Mouse (Mus musculus) kidney, embryonic 14.5 days (tissue): ENCODE measurements around the gene Ypel2. TPM values are rescaled to one million over a fixed set of nuclear protein-coding genes. Genes with fewer than 3 reads are reported as not detected.

ENCODE experiments used
- ATAC-seq: fragments of 200-750 bp; cut with Nextera tagmentation; 2 replicates; pipeline ENCODE4 v1.8.0; 2017; ENCODE audit warnings: moderate number of reproducible peaks, mild to moderate bottlenecking, moderate TSS enrichment, moderate library complexity; ENCODE audit not compliant: low FRiP score, low TSS enrichment
- H3K27ac ChIP-seq: fragments of 300-500 bp; sonication (generic); 2 replicates; pipeline ENCODE4 v1.5.1; 2014; ENCODE audit warnings: low read depth, mild to moderate bottlenecking, low read length, moderate library complexity, mixed read lengths
- H3K27me3 ChIP-seq: fragments of 300-500 bp; sonication (generic); 2 replicates; pipeline ENCODE4 v1.6.1; 2014; ENCODE audit warnings: mild to moderate bottlenecking, low read length; ENCODE audit not compliant: control insufficient read depth, insufficient read depth
- H3K36me3 ChIP-seq: fragments of 300-500 bp; sonication (generic); 2 replicates; pipeline ENCODE4 v1.6.1; 2014; ENCODE audit warnings: low read length, mixed read lengths; ENCODE audit not compliant: control insufficient read depth, insufficient read depth
- H3K4me1 ChIP-seq: fragments of 300-500 bp; sonication (generic); 2 replicates; pipeline ENCODE4 v1.6.1; 2014; ENCODE audit warnings: low read length, mixed read lengths; ENCODE audit not compliant: control insufficient read depth, insufficient read depth
- H3K4me2 ChIP-seq: fragments of 300-500 bp; sonication (generic); replicated peaks from 2 replicates; pipeline ENCODE4 v1.6.1; 2014; ENCODE audit warnings: low read depth, mild to moderate bottlenecking, low read length
- H3K4me3 ChIP-seq: fragments of 300-500 bp; sonication (generic); 2 replicates; pipeline ENCODE4 v1.5.1; 2014; ENCODE audit warnings: mild to moderate bottlenecking, low read length
- H3K9ac ChIP-seq: fragments of 300-500 bp; sonication (generic); 2 replicates; pipeline ENCODE4 v1.6.1; 2014; ENCODE audit warnings: low read depth, mild to moderate bottlenecking, low read length, moderate library complexity
- H3K9me3 ChIP-seq: fragments of 300-500 bp; sonication (generic); 2 replicates; pipeline ENCODE4 v1.6.1; 2016; ENCODE audit warnings: low read length; ENCODE audit not compliant: control insufficient read depth
- WGBS: fragments of 180-500 bp; shearing (Covaris S2); extraction: QIAGEN DNeasy Blood & Tissue Kit; methylation state at CpG from one replicate; pipeline ENCODE4 v1.1.7; 2014; 5-methylcytosine and 5-hydroxymethylcytosine counted together
- polyA plus RNA-seq: library from polyadenylated mRNA; unstranded; fragments of >200 nt; fragmentation: Nextera tagmentation; extraction: Ambion mirVana; gene quantifications from 2 replicates; pipeline ENCODE4 v1.2.1, GENCODE M21; 2014

Gene Ypel2
- polyA plus RNA-seq, 1 experiment from 2014 or later = 9.1 TPM

GRCm38 (mm10) chr11:86924629-86925028 is 68.9 kb downstream of the Ypel2 start:
- H3K9me3 ChIP-seq = no peaks in the 10 kb centered on the region
- no peaks in the 10 kb centered on the region for H3K36me3 ChIP-seq
- H3K27me3 ChIP-seq = no peaks in the 10 kb centered on the region
- H3K4me2 ChIP-seq = no peak overlapping the region
- 74% methylated on average over 3 of the region's 3 CpGs for WGBS
- H3K4me3 ChIP-seq = no peak overlapping the region
- no peak overlapping the region for H3K27ac ChIP-seq
- no peaks in the 10 kb centered on the region for H3K4me1 ChIP-seq
- H3K9ac ChIP-seq = no peak overlapping the region
- ATAC-seq = no peak

- ATAC-seq = no peak
- no peaks in the 10 kb centered on the region for H3K36me3 ChIP-seq
- 52% methylated on average over 2 of the region's 2 CpGs for WGBS
- no peaks in the 10 kb centered on the region for H3K4me1 ChIP-seq
- H3K27me3 ChIP-seq = no peaks in the 10 kb centered on the region
- H3K9me3 ChIP-seq = no peaks in the 10 kb centered on the region
- no peak overlapping the region for H3K9ac ChIP-seq
- H3K4me3 ChIP-seq = no peak overlapping the region
- H3K27ac ChIP-seq = no peak overlapping the region
- no peak overlapping the region for H3K4me2 ChIP-seq
Observed at GRCm38 (mm10) chr11:86923654-86924053, 69.9 kb downstream of the Ypel2 start.

DNA sequence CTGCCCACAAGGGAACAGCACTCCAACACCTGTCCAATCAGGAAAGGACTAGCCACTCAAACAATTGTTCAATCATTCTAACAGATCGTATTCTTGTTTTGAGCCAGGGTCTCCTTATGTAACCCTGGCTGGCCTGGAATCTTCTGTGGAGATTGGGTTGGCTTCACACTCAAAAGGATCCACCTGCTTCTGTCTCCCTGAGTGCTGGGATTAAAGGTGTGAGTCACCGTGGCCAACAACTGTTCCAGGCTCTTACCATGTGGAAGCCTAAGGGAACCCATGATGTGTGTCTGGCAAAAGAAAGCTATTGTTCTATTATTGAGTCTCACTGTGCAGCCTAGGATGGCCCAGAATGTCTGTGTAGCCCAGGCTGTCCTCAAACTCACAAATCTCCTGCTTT is 71.5 kb downstream of the Ypel2 start:
- Histone ChIP-seq H3K9me3 (no peaks in the 10 kb centered on the region), H3K36me3 (no peaks in the 10 kb centered on the region), H3K4me1 (no peaks in the 10 kb centered on the region), H3K4me3 (no peak overlapping the region), H3K27me3 (no peaks in the 10 kb centered on the region), H3K9ac (no peak overlapping the region), H3K4me2 (no peak overlapping the region), H3K27ac (no peak overlapping the region)
- no peak for ATAC-seq
- 89% methylated on average over 2 of the region's 2 CpGs for WGBS

- WGBS = 89% methylated on average over 6 of the region's 6 CpGs
- ATAC-seq = 0 out of 2 replicates have a peak, but pooled peaks have one; percentile 46
Observed at GRCm38 (mm10) chr11:86921335-86921734, 72.2 kb downstream of the Ypel2 start.

DNA sequence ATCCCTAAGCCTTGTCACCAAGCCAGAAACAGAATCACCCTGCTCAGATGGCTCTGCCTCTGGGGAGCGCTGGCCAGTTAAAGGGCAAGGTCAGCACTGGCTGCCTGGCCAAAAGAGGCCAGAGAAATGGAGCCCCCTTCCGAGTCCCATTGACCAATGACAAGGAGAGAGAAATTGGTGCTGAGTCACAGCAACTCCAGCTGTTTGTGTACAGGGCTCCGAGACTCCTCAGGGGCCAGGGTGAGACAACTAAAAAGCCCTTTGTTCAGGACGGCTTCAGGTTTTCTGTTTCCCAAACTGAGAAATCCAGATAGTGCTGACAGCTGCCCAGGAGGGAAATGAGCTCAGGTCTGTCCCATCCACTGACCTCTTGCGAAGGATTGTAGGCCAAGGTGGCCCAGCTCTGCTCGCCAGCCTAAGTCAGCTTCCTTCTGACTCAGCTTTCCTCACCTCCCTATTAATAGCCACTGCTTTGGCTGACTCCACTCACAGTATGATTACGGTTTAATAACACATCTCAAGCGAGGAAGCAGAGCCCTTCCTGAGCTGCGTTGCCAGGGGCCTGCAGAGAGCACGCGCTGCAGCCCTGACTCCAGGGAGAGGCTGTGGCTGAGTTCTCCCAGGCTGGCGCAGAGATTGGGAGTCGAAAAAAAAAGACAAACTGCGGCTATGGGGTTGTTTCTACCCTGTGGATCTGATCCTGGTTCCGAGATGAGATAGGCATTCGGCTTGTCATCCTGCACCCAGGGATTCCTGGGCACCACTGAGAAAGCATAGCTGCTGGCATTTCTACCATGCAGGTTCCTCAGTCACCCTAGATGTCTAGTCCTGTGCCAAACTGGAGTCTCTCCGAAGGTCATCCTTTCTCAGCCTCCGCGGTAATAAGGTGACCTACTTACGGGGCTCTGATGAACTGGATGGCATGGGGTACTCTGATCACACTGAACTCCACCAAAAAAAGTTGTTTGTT is 73.1 kb downstream of the Ypel2 start:
- H3K36me3 ChIP-seq = no peaks in the 10 kb centered on the region
- WGBS = 68% methylated on average over 20 of the region's 20 CpGs
- H3K9me3 ChIP-seq = no peaks in the 10 kb centered on the region
- H3K4me3 ChIP-seq = no peak overlapping the region
- no peaks in the 10 kb centered on the region for H3K27me3 ChIP-seq
- H3K9ac ChIP-seq = no peak overlapping the region
- H3K4me2 ChIP-seq = no peak overlapping the region
- no peak overlapping the region; the same call in 1 of the 2 replicates for H3K27ac ChIP-seq
- no peak for ATAC-seq
- H3K4me1 ChIP-seq = no peaks in the 10 kb centered on the region

More at GRCm38 (mm10) chr11:86921335-86921734, 72.2 kb downstream of the Ypel2 start:
- H3K36me3 ChIP-seq = no peaks in the 10 kb centered on the region
- H3K27ac ChIP-seq = no peak overlapping the region
- H3K4me3 ChIP-seq = no peak overlapping the region
- no peaks in the 10 kb centered on the region for H3K27me3 ChIP-seq
- no peaks in the 10 kb centered on the region for H3K9me3 ChIP-seq
- H3K9ac ChIP-seq = no peak overlapping the region
- H3K4me2 ChIP-seq = no peak overlapping the region
- no peaks in the 10 kb centered on the region for H3K4me1 ChIP-seq

DNA sequence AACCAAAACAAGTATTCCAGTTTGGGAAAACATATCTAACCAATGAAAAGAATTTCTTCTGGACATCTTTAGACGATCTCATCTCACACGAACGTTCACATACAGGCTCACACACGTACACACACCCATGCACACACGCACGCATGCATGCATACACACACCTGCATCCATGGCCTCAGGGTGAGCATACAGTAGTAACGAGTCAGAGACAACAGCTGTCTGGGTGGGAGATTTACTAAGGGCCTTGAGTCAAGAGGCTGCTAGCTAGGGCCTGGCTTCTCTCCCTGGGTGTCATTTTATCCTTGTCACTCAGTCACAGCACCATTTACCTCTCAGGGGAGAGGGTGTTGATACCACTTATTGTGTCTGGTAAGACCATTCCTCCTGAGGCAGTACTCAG is 74.0 kb downstream of the Ypel2 start:
- Histone ChIP-seq H3K9me3 (no peaks in the 10 kb centered on the region), H3K9ac (no peak overlapping the region), H3K36me3 (no peaks in the 10 kb centered on the region), H3K4me1 (no peaks in the 10 kb centered on the region), H3K4me3 (no peak overlapping the region), H3K27me3 (no peaks in the 10 kb centered on the region), H3K4me2 (no peak overlapping the region), H3K27ac (no peak overlapping the region)
- 86% methylated on average over 7 of the region's 7 CpGs for WGBS
- no peak for ATAC-seq

DNA sequence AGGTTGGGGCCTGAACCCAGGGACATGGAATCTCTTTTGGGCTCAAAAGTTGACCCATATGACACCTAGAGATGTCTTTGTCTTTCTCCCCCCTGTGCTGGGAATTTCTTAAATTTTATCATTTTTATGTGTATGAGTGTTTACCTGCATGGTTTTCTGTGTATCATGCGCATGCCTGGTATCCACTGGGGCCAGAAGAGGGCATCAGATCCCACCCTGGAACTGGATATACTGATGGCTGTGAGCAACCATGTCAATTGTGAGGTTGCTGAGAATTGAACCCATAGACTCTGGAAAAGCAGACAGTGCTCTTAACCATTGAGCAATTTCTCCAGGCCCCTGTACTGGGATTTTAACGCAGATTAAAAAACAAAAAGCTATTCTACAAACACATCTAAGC is 76.0 kb downstream of the Ypel2 start:
- H3K4me1 ChIP-seq = no peaks in the 10 kb centered on the region
- WGBS = 93% methylated on average over 2 of the region's 2 CpGs
- H3K9ac ChIP-seq = no peak overlapping the region
- no peaks in the 10 kb centered on the region for H3K36me3 ChIP-seq
- H3K4me3 ChIP-seq = no peak overlapping the region
- no peak for ATAC-seq
- H3K4me2 ChIP-seq = no peak overlapping the region
- H3K27ac ChIP-seq = no peak overlapping the region
- H3K9me3 ChIP-seq = no peaks in the 10 kb centered on the region
- no peaks in the 10 kb centered on the region for H3K27me3 ChIP-seq

DNA sequence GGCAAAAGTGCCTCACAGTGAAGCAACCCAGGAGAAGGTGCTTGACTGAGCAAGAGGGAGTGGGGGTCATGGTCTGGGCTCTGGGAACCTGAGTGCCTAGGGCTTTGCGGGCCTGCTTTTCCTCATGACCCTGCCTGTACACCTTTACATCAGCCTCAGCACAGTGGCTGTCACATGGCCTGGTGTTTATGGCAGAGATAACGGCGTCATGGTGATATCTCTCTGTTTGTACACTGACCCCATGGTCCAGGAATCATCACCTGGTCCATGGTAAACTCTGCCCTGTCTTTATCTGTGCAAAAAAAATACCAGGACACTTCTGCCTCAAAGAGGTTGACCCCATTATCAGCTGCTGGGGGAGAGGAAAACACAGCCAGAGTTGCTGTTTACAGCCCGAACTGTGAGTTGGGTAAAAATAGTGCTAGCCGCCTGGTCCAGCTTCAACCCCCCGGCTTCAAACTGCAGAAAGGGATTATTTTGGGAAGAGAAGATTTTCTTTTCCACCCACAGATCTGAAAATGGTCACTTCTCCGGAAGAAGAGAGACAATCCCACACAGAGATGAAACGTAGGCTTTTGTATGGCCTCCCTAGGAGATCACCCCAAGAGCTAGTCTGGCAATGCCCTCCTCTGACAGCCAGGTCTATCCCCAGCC is 76.8 kb downstream of the Ypel2 start:
- no peak overlapping the region for H3K9ac ChIP-seq
- H3K4me3 ChIP-seq = no peak overlapping the region
- H3K4me1 ChIP-seq = no peaks in the 10 kb centered on the region
- H3K27me3 ChIP-seq = no peaks in the 10 kb centered on the region
- no peak for ATAC-seq
- no peak overlapping the region for H3K4me2 ChIP-seq
- H3K9me3 ChIP-seq = no peaks in the 10 kb centered on the region
- no peaks in the 10 kb centered on the region for H3K36me3 ChIP-seq
- H3K27ac ChIP-seq = no peak overlapping the region
- 80% methylated on average over 8 of the region's 8 CpGs for WGBS

- no peak overlapping the region for H3K27ac ChIP-seq
- H3K4me2 ChIP-seq = no peak overlapping the region
- ATAC-seq = no peak
- no peaks in the 10 kb centered on the region for H3K36me3 ChIP-seq
- H3K4me3 ChIP-seq = no peak overlapping the region
- WGBS = 84% methylated on average over 9 of the region's 9 CpGs
- H3K9ac ChIP-seq = no peak overlapping the region
- no peaks in the 10 kb centered on the region for H3K9me3 ChIP-seq
- H3K4me1 ChIP-seq = no peaks in the 10 kb centered on the region
- no peaks in the 10 kb centered on the region for H3K27me3 ChIP-seq
Observed at GRCm38 (mm10) chr11:86914329-86914728, 79.2 kb downstream of the Ypel2 start.
